Mouse (Mus musculus) liver, adult (tissue): ENCODE data around the gene Zmynd8.

Source experiments
- GATA4 ChIP-seq: IDR thresholded peaks from 2 replicates; pipeline ENCODE4 v1.6.1; 2014; ENCODE audit warnings: mild to moderate bottlenecking, low read length; ENCODE audit not compliant: insufficient replicate concordance

The Zmynd8 gene

GRCm38 (mm10) chr2:165877180-165877579 lies 21.6 kb downstream of the Zmynd8 start:
- TF ChIP-seq GATA4: no peak

- no peak for TF ChIP-seq GATA4
These were observed 22.5 kb downstream of the Zmynd8 start for GRCm38 (mm10) chr2:165876201-165876918.

GRCm38 (mm10) chr2:165875406-165875955 lies 23.3 kb downstream of the Zmynd8 start:
- no peak for TF ChIP-seq GATA4

GRCm38 (mm10) chr2:165874461-165875339 lies 24.1 kb downstream of the Zmynd8 start:
- no peak for TF ChIP-seq GATA4

- no peak for TF ChIP-seq GATA4
These were observed 25.0 kb downstream of the Zmynd8 start for GRCm38 (mm10) chr2:165873777-165874176.

GRCm38 (mm10) chr2:165873196-165873595 lies 25.6 kb downstream of the Zmynd8 start:
- TF ChIP-seq GATA4: no peak

GRCm38 (mm10) chr2:165869257-165869656 lies 29.6 kb downstream of the Zmynd8 start:
- TF ChIP-seq GATA4: no peak

GRCm38 (mm10) chr2:165868522-165869175 lies 30.2 kb downstream of the Zmynd8 start:
- no peak for TF ChIP-seq GATA4

GRCm38 (mm10) chr2:165867549-165867948 lies 31.3 kb downstream of the Zmynd8 start:
- no peak for TF ChIP-seq GATA4

- TF ChIP-seq GATA4: no peak
These were observed 31.8 kb downstream of the Zmynd8 start for GRCm38 (mm10) chr2:165866951-165867387.

GRCm38 (mm10) chr2:165866412-165866811 lies 32.4 kb downstream of the Zmynd8 start:
- TF ChIP-seq GATA4: no peak

GRCm38 (mm10) chr2:165864769-165865168 lies 34.0 kb downstream of the Zmynd8 start:
- no peak for TF ChIP-seq GATA4

- no peak for TF ChIP-seq GATA4
These were observed 36.9 kb downstream of the Zmynd8 start for GRCm38 (mm10) chr2:165861683-165862594.

- TF ChIP-seq GATA4: no peak
These were observed 37.7 kb downstream of the Zmynd8 start for GRCm38 (mm10) chr2:165860962-165861682.
